Mouse (Mus musculus) NIH3T3 (cell line): Measurements from ENCODE around the gene Cd52.

ENCODE experiments used
- DNase-seq: peaks from one replicate; pipeline ENCODE4 v3.0.0-alpha.2; 2012; ENCODE audit warnings: low read depth

Cd52 gene

GRCm38 (mm10) chr4:134119042-134119441 lies 24.2 kb upstream of the Cd52 start:
- no peak for DNase-seq

- no peak for DNase-seq
These were observed 23.4 kb upstream of the Cd52 start for GRCm38 (mm10) chr4:134118126-134118800.

- no peak for DNase-seq
These were observed 22.1 kb upstream of the Cd52 start for GRCm38 (mm10) chr4:134117012-134117411.

GRCm38 (mm10) chr4:134116501-134116900 lies 21.6 kb upstream of the Cd52 start:
- DNase-seq, result no peak

GRCm38 (mm10) chr4:134115215-134116144 lies 20.6 kb upstream of the Cd52 start:
- DNase-seq, result no peak

GRCm38 (mm10) chr4:134114038-134114437 lies 19.2 kb upstream of the Cd52 start:
- DNase-seq, result no peak

GRCm38 (mm10) chr4:134113356-134113994 lies 18.6 kb upstream of the Cd52 start:
- peak; percentile 87 for DNase-seq

- no peak for DNase-seq
These were observed 17.5 kb upstream of the Cd52 start for GRCm38 (mm10) chr4:134112403-134112802.

GRCm38 (mm10) chr4:134110653-134111052 lies 15.8 kb upstream of the Cd52 start:
- DNase-seq, result no peak

- no peak for DNase-seq
These were observed 13.3 kb upstream of the Cd52 start for GRCm38 (mm10) chr4:134108196-134108595.

GRCm38 (mm10) chr4:134107730-134108129 lies 12.8 kb upstream of the Cd52 start:
- DNase-seq, result no peak

GRCm38 (mm10) chr4:134106105-134106504 lies 11.2 kb upstream of the Cd52 start:
- no peak for DNase-seq

GRCm38 (mm10) chr4:134102742-134103119 lies 7.8 kb upstream of the Cd52 start:
- DNase-seq, result no peak

GRCm38 (mm10) chr4:134101979-134102741 lies 7.3 kb upstream of the Cd52 start, which contains the start of gene Ubxn11:
Gene Ubxn11 (plus strand): TSS chr4:134102570.
- peak; percentile 90 for DNase-seq

GRCm38 (mm10) chr4:134100245-134100644 lies 5.4 kb upstream of the Cd52 start:
- DNase-seq, result no peak

GRCm38 (mm10) chr4:134098628-134099027 lies 3.7 kb upstream of the Cd52 start:
- no peak for DNase-seq

GRCm38 (mm10) chr4:134097015-134097608 lies 2.2 kb upstream of the Cd52 start:
- no peak for DNase-seq

- no peak for DNase-seq
These were observed 1.2 kb upstream of the Cd52 start for GRCm38 (mm10) chr4:134096120-134096519.

- no peak for DNase-seq
These were observed 798 bp downstream of the Cd52 start for GRCm38 (mm10) chr4:134094004-134094564.

GRCm38 (mm10) chr4:134092382-134093288 lies 2.2 kb downstream of the Cd52 start:
- peak; percentile 75 for DNase-seq
